Mouse (Mus musculus): Measurements from ENCODE around the gene Abca9. TPM values are rescaled to one million over a fixed set of nuclear protein-coding genes. Genes with fewer than 3 reads are reported as not detected.
A peak's percentile ranks its signal among the peaks of the same experiment; 100 is the strongest.

The Abca9 gene
- polyA plus RNA-seq (2012; rRNA removed) = 2.0 and 2.6 TPM in 2 replicates

- no peak for TF ChIP-seq POLR2A (IDR thresholded peaks at IDR 0.05; ENCODE audit: low read depth, low read length)
- no peak for TF ChIP-seq CTCF (conservative IDR thresholded peaks at IDR 0.05; ENCODE audit: insufficient read depth, insufficient read length, low read depth, low read length)
- Histone ChIP-seq H3K27ac (ENCODE audit: insufficient read depth, low read depth, low read length) (peak within 1 kb of the TSS; percentile 91), H3K4me3 (ENCODE audit: insufficient read depth, low read depth, low read length) (peak within 1 kb of the TSS; percentile 18; the same call in 1 of the 2 replicates), H3K36me3 (ENCODE audit: control insufficient read depth, insufficient read depth, low read length) (no peaks in the 10 kb centered on the region), H3K4me1 (ENCODE audit: control insufficient read depth, insufficient read depth, low read length) (no peaks in the 10 kb centered on the region), H3K27me3 (replicated peaks; ENCODE audit: control insufficient read depth, insufficient read depth, low read length) (no peaks in the 10 kb centered on the region)
- WGBS = 52% methylated on average over 12 of the region's 12 CpGs
- DNase-seq = peak; percentile 34
These were observed at the start of gene Abca9 for GRCm38 (mm10) chr11:110167459-110168251. Abca9 (minus strand) TSS chr11:110168196.

- no peak for DNase-seq
- no peak overlapping the region for H3K27ac ChIP-seq (ENCODE audit: insufficient read depth, low read depth, low read length)
- no peaks in the 10 kb centered on the region; the same call in 1 of the 2 replicates for H3K27me3 ChIP-seq (replicated peaks; ENCODE audit: control insufficient read depth, insufficient read depth, low read length)
- no peaks in the 10 kb centered on the region for H3K4me1 ChIP-seq (ENCODE audit: control insufficient read depth, insufficient read depth, low read length)
- H3K4me3 ChIP-seq (ENCODE audit: insufficient read depth, low read depth, low read length) = no peak overlapping the region
- H3K36me3 ChIP-seq (ENCODE audit: control insufficient read depth, insufficient read depth, low read length) = no peaks in the 10 kb centered on the region
- TF ChIP-seq POLR2A (IDR thresholded peaks at IDR 0.05; ENCODE audit: low read depth, low read length) = no peak
- TF ChIP-seq CTCF (conservative IDR thresholded peaks at IDR 0.05; ENCODE audit: insufficient read depth, insufficient read length, low read depth, low read length) = no peak
These were observed 49.1 kb upstream of the Abca9 start for GRCm38 (mm10) chr11:110217118-110217517.

GRCm38 (mm10) chr11:110203930-110204329, 35.9 kb upstream of the Abca9 start:
- 89% methylated on average over 5 of the region's 5 CpGs for WGBS
- no peaks in the 10 kb centered on the region for H3K36me3 ChIP-seq (ENCODE audit: control insufficient read depth, insufficient read depth, low read length)
- no peak for DNase-seq
- no peak for TF ChIP-seq CTCF (conservative IDR thresholded peaks at IDR 0.05; ENCODE audit: insufficient read depth, insufficient read length, low read depth, low read length)
- no peak for TF ChIP-seq POLR2A (IDR thresholded peaks at IDR 0.05; ENCODE audit: low read depth, low read length)
- no peaks in the 10 kb centered on the region for H3K27me3 ChIP-seq (replicated peaks; ENCODE audit: control insufficient read depth, insufficient read depth, low read length)
- H3K4me1 ChIP-seq (ENCODE audit: control insufficient read depth, insufficient read depth, low read length) = no peaks in the 10 kb centered on the region
- H3K27ac ChIP-seq (ENCODE audit: insufficient read depth, low read depth, low read length) = no peak overlapping the region
- H3K4me3 ChIP-seq (ENCODE audit: insufficient read depth, low read depth, low read length) = no peak overlapping the region

GRCm38 (mm10) chr11:110198882-110199281, 30.9 kb upstream of the Abca9 start:
- DNase-seq = no peak
- WGBS = 76% methylated on average over 3 of the region's 3 CpGs

GRCm38 (mm10) chr11:110196561-110197306, 28.7 kb upstream of the Abca9 start:
- 85% methylated on average over 8 of the region's 8 CpGs for WGBS

More at GRCm38 (mm10) chr11:110198882-110199281, 30.9 kb upstream of the Abca9 start:
- Histone ChIP-seq H3K27me3 (replicated peaks; ENCODE audit: control insufficient read depth, insufficient read depth, low read length) (no peaks in the 10 kb centered on the region), H3K4me3 (ENCODE audit: insufficient read depth, low read depth, low read length) (no peak overlapping the region), H3K27ac (ENCODE audit: insufficient read depth, low read depth, low read length) (no peak overlapping the region), H3K4me1 (ENCODE audit: control insufficient read depth, insufficient read depth, low read length) (no peaks in the 10 kb centered on the region), H3K36me3 (ENCODE audit: control insufficient read depth, insufficient read depth, low read length) (no peaks in the 10 kb centered on the region)
- TF ChIP-seq POLR2A (IDR thresholded peaks at IDR 0.05; ENCODE audit: low read depth, low read length) = no peak
- no peak for TF ChIP-seq CTCF (conservative IDR thresholded peaks at IDR 0.05; ENCODE audit: insufficient read depth, insufficient read length, low read depth, low read length)

GRCm38 (mm10) chr11:110195310-110195709, 27.3 kb upstream of the Abca9 start:
- no peak overlapping the region for H3K27ac ChIP-seq (ENCODE audit: insufficient read depth, low read depth, low read length)
- H3K36me3 ChIP-seq (ENCODE audit: control insufficient read depth, insufficient read depth, low read length) = no peaks in the 10 kb centered on the region
- no peak for TF ChIP-seq POLR2A (IDR thresholded peaks at IDR 0.05; ENCODE audit: low read depth, low read length)
- TF ChIP-seq CTCF (conservative IDR thresholded peaks at IDR 0.05; ENCODE audit: insufficient read depth, insufficient read length, low read depth, low read length) = no peak
- H3K4me3 ChIP-seq (ENCODE audit: insufficient read depth, low read depth, low read length) = no peak overlapping the region
- DNase-seq = no peak
- H3K4me1 ChIP-seq (ENCODE audit: control insufficient read depth, insufficient read depth, low read length) = no peaks in the 10 kb centered on the region
- WGBS = 86% methylated on average over 4 of the region's 4 CpGs
- no peaks in the 10 kb centered on the region for H3K27me3 ChIP-seq (replicated peaks; ENCODE audit: control insufficient read depth, insufficient read depth, low read length)

More at GRCm38 (mm10) chr11:110196561-110197306, 28.7 kb upstream of the Abca9 start:
- Histone ChIP-seq H3K4me1 (ENCODE audit: control insufficient read depth, insufficient read depth, low read length) (no peaks in the 10 kb centered on the region), H3K27ac (ENCODE audit: insufficient read depth, low read depth, low read length) (no peak overlapping the region), H3K4me3 (ENCODE audit: insufficient read depth, low read depth, low read length) (no peak overlapping the region), H3K27me3 (replicated peaks; ENCODE audit: control insufficient read depth, insufficient read depth, low read length) (no peaks in the 10 kb centered on the region), H3K36me3 (ENCODE audit: control insufficient read depth, insufficient read depth, low read length) (no peaks in the 10 kb centered on the region)
- TF ChIP-seq CTCF (conservative IDR thresholded peaks at IDR 0.05; ENCODE audit: insufficient read depth, insufficient read length, low read depth, low read length) (no peak), POLR2A (IDR thresholded peaks at IDR 0.05; ENCODE audit: low read depth, low read length) (no peak)
- DNase-seq = no peak

GRCm38 (mm10) chr11:110171212-110171611, 3.2 kb upstream of the Abca9 start:
- TF ChIP-seq CTCF (conservative IDR thresholded peaks at IDR 0.05; ENCODE audit: insufficient read depth, insufficient read length, low read depth, low read length) (no peak), POLR2A (IDR thresholded peaks at IDR 0.05; ENCODE audit: low read depth, low read length) (no peak)
- Histone ChIP-seq H3K36me3 (ENCODE audit: control insufficient read depth, insufficient read depth, low read length) (no peaks in the 10 kb centered on the region), H3K4me1 (ENCODE audit: control insufficient read depth, insufficient read depth, low read length) (no peaks in the 10 kb centered on the region), H3K4me3 (ENCODE audit: insufficient read depth, low read depth, low read length) (no peak overlapping the region), H3K27ac (ENCODE audit: insufficient read depth, low read depth, low read length) (no peak overlapping the region), H3K27me3 (replicated peaks; ENCODE audit: control insufficient read depth, insufficient read depth, low read length) (no peaks in the 10 kb centered on the region)
- DNase-seq = no peak
- WGBS = over 99% methylated on average over 3 of the region's 3 CpGs
